Mouse (Mus musculus) lung, postnatal 0 days (tissue): Measurements from ENCODE around the gene Ldah.
A peak's percentile ranks its signal among the peaks of the same experiment; 100 is the strongest.

Experiments
- CTCF ChIP-seq: IDR thresholded peaks from 2 replicates; pipeline ENCODE4 v1.5.1; 2016; ENCODE audit warnings: antibody characterized with exemption, mild to moderate bottlenecking
- EP300 ChIP-seq: IDR thresholded peaks from 2 replicates; pipeline ENCODE4 v1.6.1; 2016; ENCODE audit warnings: antibody characterized with exemption, mild to moderate bottlenecking, control low read depth

DNA sequence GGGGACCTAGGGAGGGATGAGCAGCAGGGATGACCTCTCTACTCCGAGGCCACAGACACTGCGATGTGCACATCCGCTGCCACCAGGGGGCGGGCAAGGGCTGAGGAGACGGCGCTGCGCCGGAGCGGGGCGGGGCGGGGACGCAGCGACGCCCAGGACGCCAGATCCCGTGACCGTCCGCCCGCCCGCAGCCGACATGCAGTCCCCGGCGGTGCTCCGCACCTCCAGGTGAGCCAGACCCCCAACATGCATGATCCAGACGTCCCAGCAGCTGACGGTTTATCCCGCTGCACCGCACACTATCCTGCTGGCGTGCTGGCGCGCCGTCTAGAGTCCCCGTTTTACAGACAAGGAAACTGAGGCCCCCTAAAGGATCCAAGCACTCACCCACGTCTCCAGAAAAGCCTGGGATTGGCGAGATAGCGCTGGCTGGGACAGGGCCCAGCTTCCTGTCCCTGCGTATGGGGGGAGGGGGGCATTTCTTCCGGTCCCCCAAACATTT, 105.4 kb downstream of the Ldah start, which contains the start of gene Hs1bp3:
- TF ChIP-seq CTCF, result peak; percentile 98
- TF ChIP-seq EP300, result no peak
